Mouse (Mus musculus): ENCODE measurements around the gene Efcab3. TPM values are rescaled to one million over a fixed set of nuclear protein-coding genes. Genes with fewer than 3 reads are reported as not detected.
"Not testable (repeated sequence)": the region's sequence is repeated elsewhere in the genome, so short reads cannot be mapped to it uniquely, and the experiment has no call there.

Efcab3 gene
- polyA plus RNA-seq, 1 experiment from 2014 or later = not detected

GRCm38 (mm10) chr11:105126520-105127029, 63.2 kb downstream of the Efcab3 start:
- Histone ChIP-seq H3K4me1 (replicated peaks) (peaks cover 13% of the 10 kb centered on the region), H3K9me3 (no peaks in the 10 kb centered on the region), H3K4me3 (peak overlapping the region; percentile 82), H3K36me3 (peaks cover 29% of the 10 kb centered on the region), H3K27me3 (ENCODE audit: insufficient read depth, poor library complexity, severe bottlenecking) (no peaks in the 10 kb centered on the region), H3K27ac (peak overlapping the region; percentile 82)
- no peak for DNase-seq (ENCODE audit: low spot score)
- WGBS = under 1% methylated on average over 49 of the region's 49 CpGs

DNA sequence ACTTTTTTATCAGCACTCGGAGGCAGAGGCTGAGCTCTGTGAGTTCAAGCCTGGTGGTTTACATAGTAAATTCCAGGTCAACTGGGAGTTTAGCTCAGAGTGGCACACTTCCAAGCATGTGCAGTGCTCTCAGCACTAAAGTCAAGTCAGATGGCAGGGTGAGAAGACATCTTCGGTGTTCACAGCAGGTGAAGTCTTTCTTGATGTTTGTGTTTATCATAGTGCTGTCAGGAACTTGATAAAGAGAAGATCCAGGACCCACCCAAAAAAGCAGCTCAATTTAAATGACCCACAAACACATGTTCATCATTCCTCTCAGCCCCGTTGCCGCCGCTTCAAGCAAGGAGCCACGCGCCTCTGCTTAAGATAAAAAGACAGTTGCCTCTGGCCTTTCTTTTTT, 72.3 kb downstream of the Efcab3 start:
- Histone ChIP-seq H3K4me3 (no peak overlapping the region), H3K27me3 (ENCODE audit: insufficient read depth, poor library complexity, severe bottlenecking) (no peaks in the 10 kb centered on the region), H3K27ac (no peak overlapping the region), H3K9me3 (no peaks in the 10 kb centered on the region), H3K4me1 (replicated peaks) (no peaks in the 10 kb centered on the region), H3K36me3 (peaks cover 99% of the 10 kb centered on the region)
- no peak for DNase-seq (ENCODE audit: low spot score)
- whole genome bisulfite sequencing = 96% methylated on average over 7 of the region's 7 CpGs

GRCm38 (mm10) chr11:105137255-105137654, 73.9 kb downstream of the Efcab3 start:
- H3K27ac ChIP-seq; H3K27me3 ChIP-seq (ENCODE audit: insufficient read depth, poor library complexity, severe bottlenecking); H3K9me3 ChIP-seq; DNase-seq (ENCODE audit: low spot score); H3K4me1 ChIP-seq (replicated peaks); H3K4me3 ChIP-seq: not testable (repeated sequence)
- peaks cover 95% of the 10 kb centered on the region for H3K36me3 ChIP-seq
- whole genome bisulfite sequencing = 91% methylated on average over 2 of the region's 2 CpGs

DNA sequence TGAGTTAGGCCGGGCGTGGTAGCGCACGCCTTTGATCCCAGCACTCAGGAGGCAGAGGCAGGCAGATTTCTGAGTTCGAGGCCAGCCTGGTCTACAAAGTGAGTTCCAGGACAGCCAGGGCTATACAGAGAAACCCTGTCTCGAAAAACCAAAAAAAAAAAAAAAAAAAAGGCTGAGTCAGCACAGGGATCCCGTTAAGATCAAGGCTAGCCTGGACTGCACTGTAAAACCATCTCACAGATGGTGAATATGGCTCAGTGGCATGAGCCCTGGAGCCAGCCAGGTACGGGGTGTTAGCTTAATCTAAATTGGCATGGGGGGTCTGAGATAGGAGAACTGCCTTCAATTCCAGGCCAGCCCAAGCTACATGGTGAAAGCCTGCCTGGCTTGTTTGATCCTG, 77.1 kb downstream of the Efcab3 start:
- not testable (repeated sequence) for H3K27me3 ChIP-seq (ENCODE audit: insufficient read depth, poor library complexity, severe bottlenecking); H3K27ac ChIP-seq; H3K4me1 ChIP-seq (replicated peaks); DNase-seq (ENCODE audit: low spot score); H3K4me3 ChIP-seq; H3K9me3 ChIP-seq
- peaks cover 62% of the 10 kb centered on the region for H3K36me3 ChIP-seq
- WGBS = 94% methylated on average over 7 of the region's 8 CpGs

GRCm38 (mm10) chr11:105141115-105141514, 77.7 kb downstream of the Efcab3 start:
- no peak overlapping the region for H3K27ac ChIP-seq
- H3K36me3 ChIP-seq = peaks cover 56% of the 10 kb centered on the region
- no peak for DNase-seq (ENCODE audit: low spot score)
- H3K27me3 ChIP-seq (ENCODE audit: insufficient read depth, poor library complexity, severe bottlenecking) = no peaks in the 10 kb centered on the region
- H3K9me3 ChIP-seq = no peaks in the 10 kb centered on the region
- WGBS = 93% methylated on average over 5 of the region's 5 CpGs
- H3K4me3 ChIP-seq = no peak overlapping the region
- no peaks in the 10 kb centered on the region for H3K4me1 ChIP-seq (replicated peaks)

DNA sequence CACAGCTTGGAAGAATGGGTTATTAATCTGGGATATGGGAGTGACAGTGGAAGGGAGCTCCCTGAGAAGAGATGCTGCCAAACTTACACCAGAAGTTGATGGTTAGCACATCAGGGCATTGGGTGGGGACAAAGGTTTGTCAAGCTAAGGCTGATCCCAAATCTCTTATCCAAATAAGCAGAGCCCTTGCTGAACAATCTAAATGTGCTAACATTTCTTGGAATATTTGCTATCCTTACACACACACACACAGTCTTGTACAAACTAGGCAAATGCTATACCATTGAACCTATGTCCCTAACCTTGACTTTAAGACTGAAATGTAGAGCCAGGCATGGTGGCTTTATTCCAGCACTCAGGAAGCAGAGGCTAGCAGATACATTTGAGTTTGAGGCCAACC, 80.2 kb downstream of the Efcab3 start:
- Histone ChIP-seq H3K9me3 (no peaks in the 10 kb centered on the region), H3K4me3 (no peak overlapping the region), H3K4me1 (replicated peaks) (no peaks in the 10 kb centered on the region), H3K36me3 (peaks cover 32% of the 10 kb centered on the region), H3K27ac (no peak overlapping the region), H3K27me3 (ENCODE audit: insufficient read depth, poor library complexity, severe bottlenecking) (no peaks in the 10 kb centered on the region)
- no peak for DNase-seq (ENCODE audit: low spot score)

DNA sequence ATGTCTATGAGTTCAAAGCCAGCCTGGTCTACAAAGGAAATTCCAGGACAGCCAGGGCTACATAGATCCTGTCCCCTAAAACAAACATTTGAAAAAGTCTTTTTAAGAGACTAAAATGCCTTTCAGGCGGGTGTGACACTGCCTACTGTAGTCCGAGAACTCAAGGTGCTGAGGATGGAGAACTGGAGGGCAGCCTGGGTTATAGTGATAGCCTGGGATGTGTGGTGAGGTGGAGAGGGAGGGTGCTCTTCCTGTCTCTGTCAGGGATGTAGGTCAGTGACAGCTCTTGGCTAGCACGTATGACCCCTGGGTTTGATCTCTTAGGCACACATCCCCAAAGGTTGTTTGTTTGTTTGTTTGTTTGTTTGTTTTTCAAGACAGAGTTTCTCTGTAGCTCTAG, 80.7 kb downstream of the Efcab3 start:
- Histone ChIP-seq H3K4me1 (replicated peaks) (no peaks in the 10 kb centered on the region), H3K36me3 (peaks cover 26% of the 10 kb centered on the region), H3K27ac (no peak overlapping the region), H3K4me3 (no peak overlapping the region), H3K9me3 (no peaks in the 10 kb centered on the region), H3K27me3 (ENCODE audit: insufficient read depth, poor library complexity, severe bottlenecking) (no peaks in the 10 kb centered on the region)
- 82% methylated on average over 3 of the region's 3 CpGs for WGBS
- DNase-seq (ENCODE audit: low spot score) = no peak

- Histone ChIP-seq H3K4me3 (no peak overlapping the region), H3K27ac (no peak overlapping the region), H3K9me3 (no peaks in the 10 kb centered on the region), H3K36me3 (peaks cover 21% of the 10 kb centered on the region), H3K4me1 (replicated peaks) (no peaks in the 10 kb centered on the region), H3K27me3 (ENCODE audit: insufficient read depth, poor library complexity, severe bottlenecking) (no peaks in the 10 kb centered on the region)
- DNase-seq (ENCODE audit: low spot score) = no peak
- WGBS = 83% methylated on average over 11 of the region's 11 CpGs
Observed at GRCm38 (mm10) chr11:105144508-105145210, 81.3 kb downstream of the Efcab3 start.

- Histone ChIP-seq H3K4me1 (replicated peaks) (no peaks in the 10 kb centered on the region), H3K9me3 (no peaks in the 10 kb centered on the region), H3K4me3 (no peak overlapping the region), H3K27ac (no peak overlapping the region), H3K36me3 (peaks cover 15% of the 10 kb centered on the region), H3K27me3 (ENCODE audit: insufficient read depth, poor library complexity, severe bottlenecking) (peaks cover 1% of the 10 kb centered on the region; the same call in 1 of the 2 replicates)
- DNase-seq (ENCODE audit: low spot score) = no peak
- WGBS = 92% methylated on average over 10 of the region's 10 CpGs
Observed at GRCm38 (mm10) chr11:105145211-105145610, 81.8 kb downstream of the Efcab3 start.

- Histone ChIP-seq H3K27me3 (ENCODE audit: insufficient read depth, poor library complexity, severe bottlenecking) (peaks cover 8% of the 10 kb centered on the region), H3K27ac (no peak within 1 kb of the TSS), H3K36me3 (peaks cover 2% of the 10 kb centered on the region; the same call in 1 of the 2 replicates), H3K4me3 (no peak within 1 kb of the TSS), H3K4me1 (replicated peaks) (peaks cover 7% of the 10 kb centered on the region), H3K9me3 (no peaks in the 10 kb centered on the region)
- no peak for DNase-seq (ENCODE audit: low spot score)
- WGBS = 69% methylated on average over 3 of the region's 3 CpGs
Observed at GRCm38 (mm10) chr11:105146593-105146992, 83.2 kb downstream of the Efcab3 start, which contains the start of gene Gm10842. Gene Gm10842, plus strand, starts transcription at chr11:105146893.

GRCm38 (mm10) chr11:105149353-105149752, 86.0 kb downstream of the Efcab3 start:
- Histone ChIP-seq H3K4me1 (replicated peaks) (peaks cover 28% of the 10 kb centered on the region), H3K27me3 (ENCODE audit: insufficient read depth, poor library complexity, severe bottlenecking) (peaks cover 8% of the 10 kb centered on the region), H3K9me3 (no peaks in the 10 kb centered on the region), H3K4me3 (no peak overlapping the region), H3K36me3 (no peaks in the 10 kb centered on the region), H3K27ac (no peak overlapping the region)
- no peak for DNase-seq (ENCODE audit: low spot score)
- 85% methylated on average over 3 of the region's 3 CpGs for WGBS

GRCm38 (mm10) chr11:105149766-105150165, 86.4 kb downstream of the Efcab3 start:
- DNase-seq (ENCODE audit: low spot score) = no peak
- Histone ChIP-seq H3K4me3 (no peak overlapping the region), H3K27ac (no peak overlapping the region), H3K9me3 (no peaks in the 10 kb centered on the region), H3K27me3 (ENCODE audit: insufficient read depth, poor library complexity, severe bottlenecking) (peaks cover 8% of the 10 kb centered on the region), H3K4me1 (replicated peaks) (peaks cover 28% of the 10 kb centered on the region), H3K36me3 (no peaks in the 10 kb centered on the region)
- WGBS = 94% methylated on average over 1 of the region's 1 CpGs

- 65% methylated on average over 4 of the region's 4 CpGs for WGBS
Observed at GRCm38 (mm10) chr11:105150691-105151090, 87.3 kb downstream of the Efcab3 start.

More at GRCm38 (mm10) chr11:105150691-105151090, 87.3 kb downstream of the Efcab3 start:
- Histone ChIP-seq H3K27me3 (ENCODE audit: insufficient read depth, poor library complexity, severe bottlenecking) (peaks cover 8% of the 10 kb centered on the region), H3K4me1 (replicated peaks) (peaks cover 32% of the 10 kb centered on the region), H3K36me3 (no peaks in the 10 kb centered on the region), H3K27ac (no peak overlapping the region), H3K4me3 (no peak overlapping the region), H3K9me3 (no peaks in the 10 kb centered on the region)
- DNase-seq (ENCODE audit: low spot score) = no peak
